Mouse (Mus musculus) adrenal gland, postnatal 14 days (tissue): ENCODE results near the gene Rora. TPM values are rescaled to one million over a fixed set of nuclear protein-coding genes. Genes with fewer than 3 reads are reported as not detected.

Source experiments
- DNase-seq: peaks from one replicate; pipeline ENCODE4 v3.0.0; 2021; ENCODE audit warnings: mixed read lengths
- total RNA-seq: library from RNA; stranded (reverse); gene quantifications from 2 replicates; pipeline ENCODE4 v1.2.3, GENCODE M21; 2021

Rora gene
- total RNA-seq, 1 experiment from 2014 or later, result 56.5 TPM

- no peak for DNase-seq
These were observed 661.0 kb downstream of the Rora start for GRCm38 (mm10) chr9:69314451-69315210.

GRCm38 (mm10) chr9:69317527-69318115, 664.0 kb downstream of the Rora start:
- DNase-seq, result no peak

DNA sequence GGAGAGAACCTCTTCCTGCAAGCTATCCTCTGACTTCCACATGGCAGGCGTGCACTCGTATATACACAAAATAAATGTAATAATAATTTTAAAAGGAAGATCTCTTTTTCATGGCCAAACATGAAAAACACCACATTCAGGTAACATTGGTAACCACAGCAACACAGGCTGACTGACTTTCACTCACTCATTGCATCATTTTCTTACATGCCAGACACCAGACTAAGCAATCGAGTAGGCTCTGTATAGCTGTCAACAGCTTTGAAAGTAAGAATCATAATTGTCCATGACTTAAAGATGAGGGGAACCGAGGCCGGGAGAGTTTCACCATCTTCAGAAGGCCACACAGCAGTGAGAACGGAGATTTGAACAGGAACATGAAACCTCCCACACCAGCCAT, 665.8 kb downstream of the Rora start:
- no peak for DNase-seq

DNA sequence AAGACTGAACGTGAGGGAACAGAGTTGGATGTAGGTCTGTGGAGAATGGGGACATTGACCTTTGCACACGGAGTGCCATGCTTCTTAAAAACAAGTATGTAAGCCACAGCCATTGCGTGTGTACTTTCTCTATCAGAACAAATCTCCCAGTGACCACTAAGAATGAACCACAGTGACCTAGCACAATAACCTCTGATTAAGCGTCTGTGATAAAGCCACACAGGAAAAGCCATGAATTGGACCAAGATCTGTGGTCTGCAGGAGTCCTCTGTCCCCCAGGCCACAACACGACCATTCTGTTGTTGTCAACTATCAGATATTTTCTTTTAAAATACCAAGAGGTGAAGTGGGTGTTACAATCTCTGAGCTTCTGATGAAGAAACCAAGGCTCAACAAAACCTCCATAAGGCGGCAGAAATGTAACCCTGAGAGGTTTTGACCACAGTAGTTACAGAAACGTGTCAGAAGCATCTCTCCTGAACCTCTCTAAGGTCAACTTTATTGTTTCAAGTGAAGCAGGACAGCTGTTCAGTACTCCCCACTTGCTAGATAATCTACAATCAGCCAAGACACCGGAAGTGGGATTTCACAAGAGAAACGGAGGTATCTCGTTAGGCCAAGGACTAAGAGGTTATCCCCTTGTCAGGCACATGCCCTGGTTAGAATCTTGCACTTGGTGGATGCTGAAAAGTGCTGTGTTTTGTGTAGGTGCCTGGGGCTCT, 666.5 kb downstream of the Rora start:
- no peak for DNase-seq

DNA sequence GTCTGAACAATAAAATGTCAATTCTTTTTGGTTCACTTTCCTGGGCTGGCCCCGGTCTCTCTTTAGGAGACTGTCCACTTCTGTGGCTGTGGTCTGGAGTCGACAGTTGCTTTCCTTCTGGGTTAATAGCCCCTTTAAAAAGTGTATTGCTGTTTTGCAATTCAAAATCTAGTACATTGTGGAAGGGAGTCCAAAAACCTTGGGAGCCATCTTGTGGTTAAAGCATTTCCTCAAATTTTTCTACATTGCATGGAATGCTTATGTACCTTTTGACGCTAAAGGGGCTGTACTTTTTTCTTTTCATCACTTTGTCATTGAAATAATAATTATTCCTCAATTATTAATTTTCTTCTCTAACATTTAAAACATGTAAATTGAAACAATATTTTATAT, 667.0 kb downstream of the Rora start:
- DNase-seq, result no peak

- no peak for DNase-seq
These were observed 668.4 kb downstream of the Rora start for GRCm38 (mm10) chr9:69321956-69322355.

DNA sequence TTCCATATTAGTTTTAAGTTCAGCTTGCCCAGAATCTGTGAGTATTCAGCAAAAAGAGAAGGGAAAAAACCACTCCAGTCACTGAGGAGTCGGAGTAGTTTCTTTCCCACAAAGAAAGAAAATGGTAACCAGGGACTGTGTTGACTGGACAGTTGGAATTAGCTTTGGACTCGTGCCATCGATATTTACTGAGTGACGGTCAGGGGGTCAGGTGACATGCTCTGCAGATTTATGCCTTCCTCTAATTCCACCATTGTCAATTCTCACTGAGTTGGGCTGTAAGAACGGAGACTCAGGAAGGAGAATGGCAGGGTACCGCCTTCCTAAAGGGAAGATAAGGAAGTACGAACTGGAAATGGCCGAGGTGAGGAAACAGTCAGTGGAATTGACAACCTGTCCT, 670.2 kb downstream of the Rora start:
- no peak for DNase-seq

DNA sequence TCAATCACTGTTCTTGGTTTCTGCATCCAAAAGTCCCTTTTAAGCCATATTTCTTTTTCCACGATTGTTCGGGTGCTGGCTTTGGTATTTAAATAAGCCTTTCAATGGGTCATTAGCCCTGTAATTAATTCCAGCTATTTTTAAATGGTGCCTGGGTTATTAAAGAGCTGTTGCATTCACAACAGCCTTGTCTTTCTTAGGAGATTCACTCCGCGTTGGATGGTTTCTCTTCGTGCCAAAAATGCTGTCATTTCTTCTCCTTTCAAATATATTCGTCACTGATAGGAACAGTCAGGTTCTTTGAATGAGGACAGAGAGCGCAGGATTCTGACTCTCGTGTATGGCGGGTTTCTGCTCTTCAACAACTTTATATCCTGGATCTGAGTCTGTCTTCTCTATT, 673.5 kb downstream of the Rora start:
- DNase-seq, result no peak

DNA sequence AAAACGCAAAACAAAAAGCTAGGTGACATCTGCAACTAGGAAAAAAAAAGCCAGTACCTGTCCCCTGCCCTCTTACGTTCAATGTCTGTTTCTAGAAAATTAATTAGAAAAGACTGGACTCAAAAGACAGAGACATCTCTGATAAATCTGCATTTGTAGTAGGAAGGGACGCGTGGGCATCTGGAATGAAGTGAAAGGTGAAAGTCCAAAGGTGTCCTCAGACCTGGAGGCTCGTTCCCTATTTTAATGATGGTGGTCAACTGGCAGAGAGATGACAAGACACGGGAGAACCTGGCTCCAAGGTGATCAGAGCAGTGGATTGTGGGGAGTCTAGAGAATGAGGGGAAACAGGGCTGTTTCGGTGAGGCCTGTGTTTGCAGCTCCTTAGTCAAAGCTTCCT, 674.0 kb downstream of the Rora start:
- no peak for DNase-seq

DNA sequence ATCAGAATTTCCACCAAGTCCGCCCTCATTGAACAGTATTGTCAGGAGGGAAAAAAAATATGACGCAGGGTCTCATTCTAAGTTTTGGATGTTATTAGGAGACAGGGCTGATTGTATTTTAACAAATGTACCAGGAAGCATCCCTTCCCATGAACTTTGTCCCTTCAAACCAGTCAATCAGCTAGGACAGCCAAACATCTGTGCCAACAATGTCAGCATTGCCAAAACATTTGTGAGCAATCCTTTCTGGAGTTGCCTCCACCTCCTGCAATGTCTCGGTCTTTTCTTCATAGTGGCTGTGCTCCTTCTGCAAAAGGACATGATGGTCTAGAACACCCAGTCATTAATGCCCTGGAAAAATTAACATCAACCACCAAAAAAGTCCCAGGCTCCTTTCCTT, 678.2 kb downstream of the Rora start:
- peak; percentile 66 for DNase-seq

- DNase-seq, result no peak
These were observed 679.4 kb downstream of the Rora start for GRCm38 (mm10) chr9:69332802-69333568.

DNA sequence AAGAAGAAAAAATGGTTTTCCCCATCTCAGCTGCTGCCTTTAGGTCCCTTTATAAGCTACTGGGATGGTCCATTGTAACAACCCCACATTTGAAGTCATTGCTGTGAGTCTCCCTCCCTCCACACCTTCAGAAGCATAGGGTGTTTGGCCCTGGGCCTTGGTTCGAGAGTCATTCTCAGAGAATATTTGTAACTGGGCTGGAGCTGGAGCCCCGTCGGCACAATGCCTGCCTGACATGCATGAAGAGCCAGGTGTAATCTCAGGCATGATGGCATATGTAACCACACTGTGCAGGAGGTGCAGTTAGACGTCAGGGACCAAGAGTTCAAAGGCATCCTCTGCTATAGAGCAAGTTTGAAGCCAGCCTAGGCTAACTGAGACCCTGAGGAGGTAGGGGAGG, 680.1 kb downstream of the Rora start:
- no peak for DNase-seq

GRCm38 (mm10) chr9:69334106-69334505, 680.5 kb downstream of the Rora start:
- DNase-seq, result no peak

DNA sequence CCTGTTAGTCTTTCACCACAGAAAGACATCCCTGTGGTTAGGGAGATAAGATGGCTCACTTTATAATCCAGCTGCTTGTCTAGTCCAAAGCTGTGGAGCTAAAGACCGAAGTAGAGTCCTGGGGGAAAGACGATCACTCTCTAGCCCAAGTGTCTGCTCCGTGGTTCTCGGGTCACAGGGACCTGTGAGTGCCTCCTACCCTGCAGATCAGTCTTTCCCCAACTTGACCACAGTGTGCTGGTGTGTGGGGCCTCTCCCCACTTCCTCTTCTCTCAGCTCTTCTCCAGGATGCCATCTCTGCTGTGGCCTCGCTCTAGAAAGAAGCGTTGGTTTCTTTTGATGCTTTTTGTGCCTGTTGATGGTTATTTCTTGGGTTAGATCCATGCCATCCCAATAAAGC, 682.5 kb downstream of the Rora start:
- no peak for DNase-seq

DNA sequence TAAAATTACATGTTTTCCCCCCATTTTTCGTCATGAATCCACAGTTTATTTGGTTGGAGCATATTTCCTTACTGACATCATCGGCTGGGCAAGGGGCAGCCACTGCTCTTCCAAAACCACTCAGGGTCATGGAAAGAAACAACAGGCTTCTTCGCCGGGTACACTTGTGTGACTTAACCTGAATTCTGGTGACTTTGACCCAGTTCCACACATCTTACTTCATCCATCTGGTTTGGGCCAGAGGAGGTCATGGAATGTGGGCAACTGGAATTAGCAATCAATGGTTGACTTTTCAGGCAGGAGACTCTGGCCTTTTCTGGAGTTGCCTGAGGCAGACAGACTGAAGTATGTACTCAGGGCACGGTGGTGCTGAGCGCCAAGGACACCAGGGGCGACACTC, 685.6 kb downstream of the Rora start:
- peak; percentile 39 for DNase-seq

GRCm38 (mm10) chr9:69339829-69340228, 686.2 kb downstream of the Rora start:
- DNase-seq, result no peak

- DNase-seq, result no peak
These were observed 686.8 kb downstream of the Rora start for GRCm38 (mm10) chr9:69340421-69340820.

GRCm38 (mm10) chr9:69343881-69344280, 690.3 kb downstream of the Rora start:
- DNase-seq, result no peak

DNA sequence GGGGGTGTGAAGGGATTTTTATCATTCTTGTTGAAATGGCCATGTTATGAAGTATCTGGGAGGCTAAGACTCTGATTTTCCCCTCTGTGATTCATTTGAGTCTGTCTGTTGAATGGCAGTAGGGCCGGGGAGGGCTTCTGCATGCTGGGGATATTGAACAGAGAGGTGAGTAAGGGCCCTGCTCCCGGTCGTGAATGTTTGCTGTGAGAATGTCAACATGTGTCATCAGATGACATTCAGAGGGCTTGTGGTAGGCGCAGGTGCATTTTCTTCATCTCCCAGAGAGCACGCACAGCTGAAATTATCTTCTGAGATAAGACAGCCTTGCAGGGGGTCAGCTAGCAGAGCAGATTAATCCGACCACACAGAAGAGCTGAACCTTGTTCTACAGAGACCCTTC, 692.0 kb downstream of the Rora start:
- DNase-seq, result no peak

- no peak for DNase-seq
These were observed 694.2 kb downstream of the Rora start for GRCm38 (mm10) chr9:69347796-69348195.

DNA sequence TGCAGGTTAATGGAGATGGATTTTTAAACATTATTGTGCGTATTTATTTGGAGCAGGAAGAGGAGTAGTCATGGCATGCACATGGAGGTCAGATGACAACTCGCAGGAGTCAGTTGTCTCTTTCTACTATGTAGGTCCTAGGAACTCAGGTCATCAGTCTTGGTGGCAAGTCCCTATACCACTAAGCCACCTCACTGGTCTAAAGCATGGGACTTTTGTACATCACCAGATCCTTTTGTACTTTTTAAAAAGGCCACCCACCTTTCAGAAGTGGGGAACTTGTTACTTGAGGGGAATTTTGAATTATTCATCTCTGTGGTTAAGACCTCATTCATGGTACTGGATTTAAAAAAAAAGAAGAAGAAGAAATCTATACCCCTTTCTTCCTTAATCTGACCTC, 696.0 kb downstream of the Rora start:
- no peak for DNase-seq

- no peak for DNase-seq
These were observed 700.6 kb downstream of the Rora start for GRCm38 (mm10) chr9:69354228-69354627.

DNA sequence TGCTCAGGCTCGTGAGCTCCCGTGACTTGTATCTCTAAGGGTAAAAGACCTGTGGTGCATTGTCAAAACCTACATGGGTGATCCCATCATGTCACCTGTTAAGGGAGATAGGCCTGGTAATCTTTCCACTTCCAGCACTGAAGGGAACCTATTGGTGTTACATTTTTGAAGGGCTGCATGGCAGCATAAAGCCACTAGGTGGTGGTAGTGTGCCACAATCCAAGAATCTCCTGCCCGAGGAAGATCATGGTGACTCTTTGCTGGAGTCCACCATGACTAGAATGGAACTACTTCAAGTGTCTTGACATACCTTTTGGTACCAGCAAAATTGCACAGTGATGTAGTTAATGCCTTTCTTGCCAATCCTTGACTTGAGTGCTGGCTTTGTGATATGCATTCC, 704.2 kb downstream of the Rora start:
- DNase-seq, result peak; percentile 66
